Mouse (Mus musculus) C2C12 (cell line): ENCODE results near the gene Pcsk5. TPM values are rescaled to one million over a fixed set of nuclear protein-coding genes. Genes with fewer than 3 reads are reported as not detected.

Experiments used
- H3K27me3 ChIP-seq: one replicate; pipeline ENCODE4 v1.6.1; 2011; ENCODE audit not compliant: control insufficient read depth, insufficient read depth, insufficient read length
- H3K36me3 ChIP-seq: one replicate; pipeline ENCODE4 v1.6.1; 2011; ENCODE audit not compliant: control insufficient read depth, insufficient read depth
- H3K4me3 ChIP-seq: one replicate; pipeline ENCODE4 v1.5.1; 2011; ENCODE audit warnings: mild to moderate bottlenecking, control low read depth; ENCODE audit not compliant: poor library complexity, insufficient read depth, severe bottlenecking
- H3K79me2 ChIP-seq: one replicate; pipeline ENCODE4 v1.6.1; 2011; ENCODE audit not compliant: control insufficient read depth, insufficient read depth
- H3K79me3 ChIP-seq: one replicate; pipeline ENCODE4 v1.6.1; 2011; ENCODE audit warnings: low read depth, control low read depth
- H3ac ChIP-seq: one replicate; pipeline ENCODE3; 2011; ENCODE audit warnings: low read depth; ENCODE audit not compliant: control insufficient read depth, insufficient read length
- CEBPB ChIP-seq: IDR thresholded peaks from one replicate; pipeline ENCODE4 v1.6.1; 2011; ENCODE audit warnings: low read depth, mild to moderate bottlenecking, control low read depth, moderate library complexity
- CTCF ChIP-seq: IDR thresholded peaks from one replicate; pipeline ENCODE4 v1.5.1; 2011; ENCODE audit not compliant: control insufficient read depth, insufficient read depth, insufficient read length
- FOSL1 ChIP-seq: IDR thresholded peaks from one replicate; pipeline ENCODE4 v1.8.0; 2011; ENCODE audit warnings: mild to moderate bottlenecking, low read length; ENCODE audit not compliant: poor library complexity, insufficient read depth, severe bottlenecking
- MAX ChIP-seq: IDR thresholded peaks from one replicate; pipeline ENCODE4 v1.6.1; 2011; ENCODE audit warnings: mild to moderate bottlenecking, control low read depth
- MYOD1 ChIP-seq: IDR thresholded peaks from one replicate; pipeline ENCODE4 v1.6.1; 2011; ENCODE audit warnings: low read depth; ENCODE audit not compliant: control insufficient read depth, insufficient read length
- MYOG ChIP-seq: IDR thresholded peaks from one replicate; pipeline ENCODE4 v1.6.1; 2011; ENCODE audit not compliant: control insufficient read depth, insufficient read length; ENCODE audit errors: extremely low read depth
- USF1 ChIP-seq: IDR thresholded peaks from one replicate; pipeline ENCODE4 v1.6.1; 2011; ENCODE audit warnings: low read depth, mild to moderate bottlenecking, control low read depth, moderate library complexity
- polyA plus RNA-seq: library from polyadenylated mRNA; unstranded; fragments of >200 nt; fragmentation: generic; extraction: Trizol; gene quantifications from one replicate; pipeline ENCODE4 v1.2.1, GENCODE M21; 2012; ENCODE audit warnings: missing spikeins

Pcsk5 gene
- polyA plus RNA-seq, 1 experiment: not detected

GRCm38 (mm10) chr19:17590314-17590713, 247.1 kb downstream of the Pcsk5 start:
- TF ChIP-seq MYOD1 (no peak), CEBPB (no peak), USF1 (no peak), CTCF (no peak), MAX (no peak), MYOG (no peak), FOSL1 (no peak)

GRCm38 (mm10) chr19:17577412-17577811, 260.0 kb downstream of the Pcsk5 start:
- no peaks in the 10 kb centered on the region for H3K79me2 ChIP-seq
- TF ChIP-seq MYOD1 (no peak), MAX (no peak), CEBPB (no peak), FOSL1 (no peak), MYOG (no peak), CTCF (no peak), USF1 (no peak)
- no peaks in the 10 kb centered on the region for H3K27me3 ChIP-seq
- no peak overlapping the region for H3ac ChIP-seq
- no peak overlapping the region for H3K4me3 ChIP-seq
- H3K79me3 ChIP-seq: no peaks in the 10 kb centered on the region
- no peaks in the 10 kb centered on the region for H3K36me3 ChIP-seq

More at GRCm38 (mm10) chr19:17590314-17590713, 247.1 kb downstream of the Pcsk5 start:
- Histone ChIP-seq H3K79me3 (no peaks in the 10 kb centered on the region), H3K36me3 (no peaks in the 10 kb centered on the region), H3K27me3 (no peaks in the 10 kb centered on the region), H3K4me3 (no peak overlapping the region), H3ac (no peak overlapping the region), H3K79me2 (no peaks in the 10 kb centered on the region)

GRCm38 (mm10) chr19:17574564-17574963, 262.9 kb downstream of the Pcsk5 start:
- no peaks in the 10 kb centered on the region for H3K36me3 ChIP-seq
- no peak for TF ChIP-seq FOSL1
- no peak for TF ChIP-seq MYOG
- TF ChIP-seq CEBPB: no peak
- TF ChIP-seq CTCF: no peak
- TF ChIP-seq USF1: no peak
- no peak for TF ChIP-seq MYOD1
- TF ChIP-seq MAX: no peak
- no peaks in the 10 kb centered on the region for H3K79me2 ChIP-seq
- no peaks in the 10 kb centered on the region for H3K27me3 ChIP-seq
- H3K4me3 ChIP-seq: no peak overlapping the region
- no peaks in the 10 kb centered on the region for H3K79me3 ChIP-seq
- no peak overlapping the region for H3ac ChIP-seq

- Histone ChIP-seq H3K79me3 (no peaks in the 10 kb centered on the region), H3K79me2 (no peaks in the 10 kb centered on the region), H3K4me3 (no peak overlapping the region), H3K36me3 (no peaks in the 10 kb centered on the region), H3K27me3 (no peaks in the 10 kb centered on the region), H3ac (no peak overlapping the region)
- TF ChIP-seq USF1: no peak
- TF ChIP-seq MAX: no peak
- no peak for TF ChIP-seq FOSL1
- no peak for TF ChIP-seq CEBPB
- no peak for TF ChIP-seq MYOG
- no peak for TF ChIP-seq MYOD1
- TF ChIP-seq CTCF: no peak
Measured at GRCm38 (mm10) chr19:17572315-17572714, 265.1 kb downstream of the Pcsk5 start.

GRCm38 (mm10) chr19:17570936-17571335, 266.5 kb downstream of the Pcsk5 start:
- TF ChIP-seq USF1: no peak
- TF ChIP-seq MAX: no peak
- no peak for TF ChIP-seq MYOD1

GRCm38 (mm10) chr19:17567264-17567663, 270.2 kb downstream of the Pcsk5 start:
- no peaks in the 10 kb centered on the region for H3K79me3 ChIP-seq
- no peaks in the 10 kb centered on the region for H3K36me3 ChIP-seq
- H3ac ChIP-seq: no peak overlapping the region
- no peaks in the 10 kb centered on the region for H3K79me2 ChIP-seq
- TF ChIP-seq MYOD1: no peak
- TF ChIP-seq USF1: no peak
- no peak for TF ChIP-seq FOSL1
- no peak for TF ChIP-seq CEBPB
- no peak for TF ChIP-seq MAX
- TF ChIP-seq CTCF: no peak
- no peak for TF ChIP-seq MYOG
- H3K27me3 ChIP-seq: no peaks in the 10 kb centered on the region
- H3K4me3 ChIP-seq: no peak overlapping the region

More at GRCm38 (mm10) chr19:17570936-17571335, 266.5 kb downstream of the Pcsk5 start:
- Histone ChIP-seq H3K4me3 (no peak overlapping the region), H3K79me3 (no peaks in the 10 kb centered on the region), H3ac (no peak overlapping the region), H3K36me3 (no peaks in the 10 kb centered on the region), H3K27me3 (no peaks in the 10 kb centered on the region), H3K79me2 (no peaks in the 10 kb centered on the region)

- H3K27me3 ChIP-seq: no peaks in the 10 kb centered on the region
Measured at GRCm38 (mm10) chr19:17566097-17566496, 271.3 kb downstream of the Pcsk5 start.

More at GRCm38 (mm10) chr19:17566097-17566496, 271.3 kb downstream of the Pcsk5 start:
- no peak for TF ChIP-seq FOSL1
- TF ChIP-seq MAX: no peak
- TF ChIP-seq MYOG: no peak
- TF ChIP-seq USF1: no peak
- no peak for TF ChIP-seq CTCF
- TF ChIP-seq MYOD1: no peak
- TF ChIP-seq CEBPB: no peak
- H3K4me3 ChIP-seq: no peak overlapping the region
- H3K79me2 ChIP-seq: no peaks in the 10 kb centered on the region
- no peaks in the 10 kb centered on the region for H3K79me3 ChIP-seq
- H3ac ChIP-seq: no peak overlapping the region
- H3K36me3 ChIP-seq: no peaks in the 10 kb centered on the region
